Comparison of ENCODE assay signal across 20 mouse cellular contexts in the genomic region with DNA sequence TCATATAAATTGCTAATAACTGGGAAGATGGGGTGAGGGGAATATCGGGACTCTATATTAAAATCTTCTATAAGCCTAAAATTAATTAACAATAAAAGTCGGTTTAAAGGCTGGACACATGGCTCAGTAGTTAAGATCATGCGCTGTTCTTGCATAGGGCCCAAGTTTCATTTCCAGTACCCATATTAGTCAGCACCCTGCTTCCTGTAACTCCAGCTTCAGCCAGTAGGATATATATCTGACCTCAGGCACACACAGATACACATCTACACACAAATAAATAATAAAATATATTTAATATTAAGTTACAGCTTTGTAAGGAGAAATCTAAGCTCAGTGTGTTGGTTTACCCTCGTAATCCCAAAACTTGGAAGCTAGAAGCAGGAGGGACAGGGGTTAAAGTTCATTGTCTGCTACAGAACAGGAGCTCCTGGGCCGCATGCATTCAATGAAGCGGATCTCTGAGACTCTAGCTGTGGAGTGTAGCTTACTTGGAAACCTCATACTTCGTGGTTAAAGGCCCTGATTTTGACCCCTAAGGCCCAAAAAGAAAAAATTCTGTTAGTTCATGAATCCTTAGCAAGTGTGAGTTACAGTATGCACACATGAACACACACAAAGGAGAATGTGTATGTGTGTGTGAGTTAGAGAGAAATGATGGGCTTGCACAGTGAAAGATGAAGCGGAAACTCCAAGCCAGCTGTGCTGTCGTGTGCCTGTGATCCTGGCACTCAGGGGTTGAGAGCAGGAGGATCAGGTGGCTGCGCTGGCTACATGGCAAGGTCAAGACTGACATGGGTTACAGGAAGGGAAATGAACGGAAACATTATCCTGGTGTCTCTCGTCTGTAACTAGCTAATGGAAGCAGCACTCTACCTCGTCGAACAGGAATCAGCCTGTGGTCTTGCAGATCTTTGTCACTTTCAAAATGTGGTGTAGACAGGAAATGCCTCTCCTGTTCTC. TPM values are rescaled to one million over a fixed set of nuclear protein-coding genes. Genes with fewer than 3 reads are reported as not detected.
A peak's percentile ranks its signal among the peaks of the same experiment; 100 is the strongest.
DNase-seq lines count a peak whose midpoint lies in the region; ATAC-seq lines count a peak whose summit lies in the region.
"Had no signal": no experiment of that assay in that cellular context is flagged by ENCODE, and none has a peak within 500 bp of the region (broad histone marks: within the 10 kb centered on the region; RNA-seq: fewer than 3 reads in every experiment).

No protein-coding gene starts in this region.

- no peak for DNase-seq in kidney, postnatal 4 days
- peak; percentile 11 for DNase-seq in brain, adult 2 months (ENCODE audit: low read depth, low spot score)
- DNase-seq in induced T-regulatory cell, adult 2 months (ENCODE audit: low read depth), result peak; percentile 22
- no peak for DNase-seq in adrenal gland, postnatal 25 days
- DNase-seq in ovary, postnatal 10 days (ENCODE audit: low spot score), result no peak
- DNase-seq: adrenal gland, adult 8-10 months; cerebellum, adult 8-10 months; embryo, embryonic 11 days; layer of hippocampus, adult 9-11 months; liver; thymus, postnatal 25 days had no signal

- no peaks in the 10 kb centered on the region for H3K9me3 ChIP-seq in kidney, embryonic 14.5 days (ENCODE audit: control insufficient read depth, low read length)
- H3K9me3 ChIP-seq in embryonic facial prominence, embryonic 13.5 days, result no peaks in the 10 kb centered on the region
- H3K9me3 ChIP-seq in hindbrain, embryonic 16.5 days (ENCODE audit: control insufficient read depth, low read length), result no peaks in the 10 kb centered on the region
- H3K9me3 ChIP-seq: heart, embryonic 13.5 days; hindbrain, embryonic 10.5 days; lung, embryonic 15.5 days; neural tube, embryonic 13.5 days had no signal

- no peaks in the 10 kb centered on the region for H3K27me3 ChIP-seq in kidney, embryonic 14.5 days (ENCODE audit: control insufficient read depth, insufficient read depth, low read length)
- H3K27me3 ChIP-seq in embryonic facial prominence, embryonic 13.5 days, result no peaks in the 10 kb centered on the region
- H3K27me3 ChIP-seq in hindbrain, embryonic 16.5 days (replicated peaks; ENCODE audit: control insufficient read depth, insufficient read depth, low read length), result no peaks in the 10 kb centered on the region
- H3K27me3 ChIP-seq: heart, embryonic 13.5 days; lung, embryonic 15.5 days; neural tube, embryonic 13.5 days had no signal

- H3K27ac ChIP-seq in kidney, embryonic 14.5 days (ENCODE audit: low read depth, low read length), result peak overlapping the region; percentile 56; the same call in 1 of the 2 replicates
- H3K27ac ChIP-seq in embryonic facial prominence, embryonic 13.5 days, result peak overlapping the region; percentile 62
- H3K27ac ChIP-seq in hindbrain, embryonic 16.5 days (ENCODE audit: low read depth, low read length), result no peak overlapping the region
- H3K27ac ChIP-seq: heart, embryonic 13.5 days; hindbrain, embryonic 10.5 days; lung, embryonic 15.5 days; neural tube, embryonic 13.5 days had no signal

- no peak overlapping the region for H3K9ac ChIP-seq in kidney, embryonic 14.5 days (ENCODE audit: low read depth, low read length)
- peak overlapping the region; percentile 40 for H3K9ac ChIP-seq in embryonic facial prominence, embryonic 13.5 days
- H3K9ac ChIP-seq in hindbrain, embryonic 16.5 days (ENCODE audit: low read depth, low read length), result no peak overlapping the region
- H3K9ac ChIP-seq: heart, embryonic 13.5 days; lung, embryonic 15.5 days; neural tube, embryonic 13.5 days had no signal

- 35% methylated on average over 14 of the region's 14 CpGs for WGBS in kidney, embryonic 14.5 days
- 47% methylated on average over 14 of the region's 14 CpGs for WGBS in embryonic facial prominence, embryonic 13.5 days
- WGBS in hindbrain, embryonic 16.5 days, result 83% methylated on average over 14 of the region's 14 CpGs

- H3K36me3 ChIP-seq in kidney, embryonic 14.5 days (ENCODE audit: control insufficient read depth, insufficient read depth, low read length), result no peaks in the 10 kb centered on the region; the same call in 1 of the 2 replicates
- peaks cover 12% of the 10 kb centered on the region; the same call in 1 of the 2 replicates for H3K36me3 ChIP-seq in embryonic facial prominence, embryonic 13.5 days
- H3K36me3 ChIP-seq in hindbrain, embryonic 16.5 days (ENCODE audit: control insufficient read depth, insufficient read depth, low read length), result no peaks in the 10 kb centered on the region
- H3K36me3 ChIP-seq: lung, embryonic 15.5 days; neural tube, embryonic 13.5 days had no signal

- peaks cover 9% of the 10 kb centered on the region; the same call in 1 of the 2 replicates for H3K4me1 ChIP-seq in kidney, embryonic 14.5 days (ENCODE audit: control insufficient read depth, insufficient read depth, low read length)
- peaks cover 21% of the 10 kb centered on the region for H3K4me1 ChIP-seq in embryonic facial prominence, embryonic 13.5 days
- peaks cover 7% of the 10 kb centered on the region for H3K4me1 ChIP-seq in hindbrain, embryonic 16.5 days (ENCODE audit: control insufficient read depth, insufficient read depth, low read depth, low read length)

- peak; percentile 70; the same call in 1 of the 2 replicates for ATAC-seq in kidney, embryonic 14.5 days (ENCODE audit: low FRiP score, low TSS enrichment)
- no peak for ATAC-seq in embryonic facial prominence, embryonic 13.5 days (ENCODE audit: insufficient number of reproducible peaks, insufficient read depth, low FRiP score, low TSS enrichment, low read depth)
- no peak for ATAC-seq in hindbrain, embryonic 16.5 days
- ATAC-seq: CD4-positive, CD25-positive, alpha-beta regulatory T cell, adult 4 months; intestine, postnatal 0 days had no signal

- no peak overlapping the region for H3K4me3 ChIP-seq in kidney, embryonic 14.5 days (ENCODE audit: low read length)
- no peak overlapping the region for H3K4me3 ChIP-seq in embryonic facial prominence, embryonic 13.5 days
- no peak overlapping the region for H3K4me3 ChIP-seq in hindbrain, embryonic 16.5 days (ENCODE audit: low read length)
- H3K4me3 ChIP-seq: heart, embryonic 13.5 days; hindbrain, embryonic 10.5 days; lung, embryonic 15.5 days; neural tube, embryonic 13.5 days had no signal

- no peak overlapping the region for H3K4me2 ChIP-seq in kidney, embryonic 14.5 days (replicated peaks; ENCODE audit: low read depth, low read length)
- no peak overlapping the region for H3K4me2 ChIP-seq in embryonic facial prominence, embryonic 13.5 days
- H3K4me2 ChIP-seq in hindbrain, embryonic 16.5 days (ENCODE audit: low read length), result no peak overlapping the region
- H3K4me2 ChIP-seq: heart, embryonic 13.5 days; lung, embryonic 15.5 days; neural tube, embryonic 13.5 days had no signal

RNA-seq across cellular contexts. Expression of a gene that starts 49.2 kb away (rescaled TPM):
- 1.2 and 1.3 TPM in 2 replicates for polyA plus RNA-seq in kidney, embryonic 14.5 days (2014; fragmentation: Nextera tagmentation; extraction: Ambion mirVana)
- 0.66 and 0.76 TPM in 2 replicates for polyA plus RNA-seq in embryonic facial prominence, embryonic 13.5 days (2015; fragmentation: Nextera tagmentation; extraction: Ambion mirVana)
- 0.33 and 0.55 TPM in 2 replicates for total RNA-seq in adrenal gland, postnatal 25 days (2021)
- polyA plus RNA-seq in hindbrain, embryonic 16.5 days (2015; fragmentation: Nextera tagmentation; extraction: Ambion mirVana), result 1.2 and 1.6 TPM in 2 replicates

Comparison
In these comparisons a context has a peak if more than half of its experiments do, and no peak if none do; other contexts are left out.
1. DNase-seq: peak in brain, adult 2 months (single experiment) and induced T-regulatory cell, adult 2 months (single experiment); none in kidney, postnatal 4 days (0 of 2), adrenal gland, postnatal 25 days (single experiment) and ovary, postnatal 10 days (single experiment).